In genomic region chr14:80215960-80216552, GRCm38 (mm10) we compare ENCODE assay signal across 9 mouse cellular contexts.
DNase-seq lines count a peak whose midpoint lies in the region; ATAC-seq and TF ChIP-seq lines count a peak whose summit lies in the region.
"Had no signal": no experiment of that assay in that cellular context is flagged by ENCODE, and none has a peak within 500 bp of the region (broad histone marks: within the 10 kb centered on the region; RNA-seq: fewer than 3 reads in every experiment).

No protein-coding gene starts in this region.

- H3K9ac ChIP-seq in liver, embryonic 12.5 days: no peak overlapping the region
- H3K9ac ChIP-seq in midbrain, embryonic 16.5 days (ENCODE audit: low read depth, low read length): no peak overlapping the region

- WGBS in liver, embryonic 12.5 days (ENCODE audit: insufficient replicate concordance): 20% methylated on average over 6 of the region's 6 CpGs
- WGBS in midbrain, embryonic 16.5 days: 13% methylated on average over 6 of the region's 6 CpGs

- H3K4me1 ChIP-seq in liver, embryonic 12.5 days: no peaks in the 10 kb centered on the region
- H3K4me1 ChIP-seq in midbrain, embryonic 16.5 days (ENCODE audit: control insufficient read depth, insufficient read depth, low read length): peaks cover 7% of the 10 kb centered on the region; the same call in 1 of the 2 replicates
- H3K4me1 ChIP-seq in testis, adult 2 months (ENCODE audit: control insufficient read depth, insufficient read depth, low read length): no peaks in the 10 kb centered on the region
- H3K4me1 ChIP-seq: megakaryocyte, embryonic 14.5 days had no signal

- no peaks in the 10 kb centered on the region for H3K36me3 ChIP-seq in liver, embryonic 12.5 days
- H3K36me3 ChIP-seq in midbrain, embryonic 16.5 days (ENCODE audit: control insufficient read depth, insufficient read depth, low read length): no peaks in the 10 kb centered on the region
- H3K36me3 ChIP-seq in testis, adult 2 months (ENCODE audit: control insufficient read depth, insufficient read depth, low read length): no peaks in the 10 kb centered on the region

- no peak overlapping the region for H3K27ac ChIP-seq in liver, embryonic 12.5 days
- no peak overlapping the region for H3K27ac ChIP-seq in midbrain, embryonic 16.5 days (ENCODE audit: low read length)
- H3K27ac ChIP-seq in testis, adult 2 months (ENCODE audit: control insufficient read depth, insufficient read depth, low read depth, low read length): no peak overlapping the region

- H3K27me3 ChIP-seq in liver, embryonic 12.5 days (replicated peaks): no peaks in the 10 kb centered on the region
- no peaks in the 10 kb centered on the region for H3K27me3 ChIP-seq in midbrain, embryonic 16.5 days (ENCODE audit: control insufficient read depth, insufficient read depth, low read depth, low read length)
- H3K27me3 ChIP-seq in testis, adult 2 months (ENCODE audit: control insufficient read depth, insufficient read depth, low read length): no peaks in the 10 kb centered on the region
- H3K27me3 ChIP-seq: megakaryocyte, embryonic 14.5 days had no signal

- H3K4me3 ChIP-seq in liver, embryonic 12.5 days: no peak overlapping the region
- H3K4me3 ChIP-seq in midbrain, embryonic 16.5 days (ENCODE audit: low read depth, low read length): no peak overlapping the region
- H3K4me3 ChIP-seq in testis, adult 2 months (ENCODE audit: control insufficient read depth, low read depth, low read length): no peak overlapping the region

- no peaks in the 10 kb centered on the region for H3K9me3 ChIP-seq in liver, embryonic 12.5 days (replicated peaks)
- H3K9me3 ChIP-seq in midbrain, embryonic 16.5 days (replicated peaks; ENCODE audit: control insufficient read depth, low read length, poor library complexity, severe bottlenecking): no peaks in the 10 kb centered on the region

- peak; percentile 78; the same call in 1 of the 2 replicates for TF ChIP-seq CTCF in testis, adult 2 months (IDR thresholded peaks at IDR 0.05; ENCODE audit: control insufficient read depth, insufficient read depth, insufficient replicate concordance, low read depth, low read length)

- DNase-seq in liver: peak; percentile 60
- DNase-seq in embryo, embryonic 11 days: peak; percentile 90
- peak; percentile 14 to 21 for DNase-seq in gastrocnemius, postnatal 36 days
- DNase-seq in kidney, adult 11 months: peak; percentile 75
- DNase-seq in left cerebral cortex, postnatal 4 days: peak; percentile 71

- no peak for ATAC-seq in liver, embryonic 12.5 days
- ATAC-seq in midbrain, embryonic 16.5 days: peak; percentile 69

- TF ChIP-seq POLR2A in testis, adult 2 months (IDR thresholded peaks at IDR 0.05; ENCODE audit: control insufficient read depth, low read depth, low read length): no peak

- intact Hi-C loops in gastrocnemius, postnatal 36 days (cut with DNase I): loop anchor here (5.0 kb wide), 1 partner anchor 449 kb away; no protein-coding TSS in a partner anchor
- intact Hi-C loops in left cerebral cortex, postnatal 4 days (cut with DNase I): loop anchor here (10.0 kb wide), 1 partner anchor 301 kb away; no protein-coding TSS in a partner anchor

- H3K4me2 ChIP-seq in liver, embryonic 12.5 days: no peak overlapping the region
- no peak overlapping the region for H3K4me2 ChIP-seq in midbrain, embryonic 16.5 days (ENCODE audit: low read length)

Comparison
In these comparisons a context has a peak if more than half of its experiments do, and no peak if none do; other contexts are left out.
1. DNase-seq: peak in every context shown above with its lines; median percentile 90 in embryo, embryonic 11 days; 75 in kidney, adult 11 months; 71 in left cerebral cortex, postnatal 4 days; 60 in liver; 18 in gastrocnemius, postnatal 36 days.